Mouse (Mus musculus): ENCODE measurements at regions not wholly inside any gene's neighbourhood (a gene's known extent, or its start where the extent isn't known, plus 50 kb on each side); places are given as distances from the start of the nearest gene placed in this dataset.

DNA sequence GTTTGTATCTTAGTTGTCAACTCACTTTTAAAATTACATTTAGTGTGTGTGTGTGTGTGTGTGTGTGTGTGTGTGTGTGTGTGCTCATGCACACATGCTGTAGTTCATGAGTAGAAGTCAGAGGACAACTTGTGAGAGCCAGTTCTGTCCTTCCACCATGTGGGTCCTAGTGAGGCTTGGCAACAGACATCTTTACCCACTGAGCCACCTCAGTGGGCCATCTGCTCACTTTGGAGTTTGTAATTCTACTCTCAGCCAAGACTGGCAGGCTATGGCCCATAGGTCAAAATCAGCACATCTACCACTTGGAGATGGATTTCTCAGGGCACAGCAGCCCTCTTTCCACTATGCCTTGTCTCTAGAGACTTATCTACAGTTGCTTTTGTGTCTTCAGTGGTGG is 388.3 kb upstream of the Kif2a start:
- TF ChIP-seq CTCF (conservative IDR thresholded peaks at IDR 0.05; ENCODE audit: low read length) (no peak), POU5F1 (IDR thresholded peaks at IDR 0.05; ENCODE audit: borderline replicate concordance, low read length) (no peak)

Measured in E14TG2a.4 (cell line).